Mouse (Mus musculus): ENCODE results near the gene D630039A03Rik. TPM values are rescaled to one million over a fixed set of nuclear protein-coding genes. Genes with fewer than 3 reads are reported as not detected.
"Not testable (repeated sequence)": the region's sequence is repeated elsewhere in the genome, so short reads cannot be mapped to it uniquely, and the experiment has no call there.

Gene D630039A03Rik
- total and polyA plus RNA-seq, 3 experiments: 0.22 TPM; not detected in 2

DNA sequence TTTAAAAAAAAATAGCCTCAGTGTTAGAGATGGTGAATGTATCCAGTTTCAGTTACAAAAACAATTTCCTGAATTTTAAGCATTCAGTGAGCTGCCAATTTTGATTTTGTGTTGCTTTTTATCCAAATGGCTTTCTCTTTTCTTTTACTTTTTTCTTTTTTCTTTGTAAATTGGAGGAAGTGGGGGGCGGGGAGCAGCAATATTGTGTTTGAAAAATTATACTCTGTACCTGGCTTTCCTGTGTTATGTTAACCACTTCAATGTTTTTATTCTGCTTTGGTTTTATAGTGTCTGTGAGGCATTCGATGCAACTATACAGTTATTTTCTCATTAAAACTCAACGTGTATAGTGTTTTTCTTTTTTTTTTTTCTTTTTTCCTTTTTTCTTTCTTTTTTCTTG, 19.5 kb downstream of the D630039A03Rik start:
- DNase-seq (ENCODE audit: low spot score) (no peak), ATAC-seq (ENCODE audit: extremely low read depth, insufficient number of reproducible peaks, low FRiP score, poor library complexity, severe bottlenecking) (no peak)
- Histone ChIP-seq H3K36me3 (replicated peaks) (no peaks in the 10 kb centered on the region), H3K4me1 (ENCODE audit: insufficient read depth, low read depth, low read length) (no peaks in the 10 kb centered on the region), H3K27me3 (ENCODE audit: insufficient read depth, low read length) (no peaks in the 10 kb centered on the region), H3K9me3 (replicated peaks) (peaks cover 28% of the 10 kb centered on the region), H3K4me3 (ENCODE audit: low read depth, low read length) (no peak overlapping the region)
- no peak for TF ChIP-seq GATA1 (IDR thresholded peaks at IDR 0.05; ENCODE audit: borderline replicate concordance, low read length)
- TF ChIP-seq TAL1 (conservative IDR thresholded peaks at IDR 0.05; ENCODE audit: low read depth, low read length): no peak
- no peak for TF ChIP-seq CTCF (IDR thresholded peaks at IDR 0.05; ENCODE audit: low read depth, low read length)
- no peak for TF ChIP-seq POLR2AphosphoS5 (IDR thresholded peaks at IDR 0.05; ENCODE audit: insufficient replicate concordance, low read depth, low read length)
- no peak for TF ChIP-seq GATA2 (IDR thresholded peaks at IDR 0.05; ENCODE audit: borderline replicate concordance, low read depth, low read length)

DNA sequence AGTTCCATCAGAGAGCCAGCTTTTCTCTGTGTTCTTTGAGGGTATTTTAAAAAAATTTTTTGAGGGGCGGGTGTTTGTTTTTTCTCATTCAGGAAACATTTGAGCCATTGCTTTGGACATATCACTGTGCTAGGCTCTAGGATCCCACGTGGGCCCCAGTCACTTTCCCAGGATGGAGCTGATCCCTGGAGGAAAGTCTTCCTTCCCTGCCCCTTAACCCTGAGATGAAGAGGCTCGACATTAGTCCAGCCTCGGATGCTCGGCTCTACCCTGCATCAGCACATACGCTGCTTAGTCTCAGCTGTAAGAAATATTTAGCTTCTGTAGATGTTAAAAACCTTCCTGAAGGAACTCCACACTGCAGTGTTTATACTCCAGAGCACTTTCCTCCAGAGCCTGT, 20.2 kb downstream of the D630039A03Rik start:
- Histone ChIP-seq H3K27me3 (ENCODE audit: insufficient read depth, low read length) (no peaks in the 10 kb centered on the region), H3K9me3 (replicated peaks) (peaks cover 31% of the 10 kb centered on the region), H3K4me1 (ENCODE audit: insufficient read depth, low read depth, low read length) (no peaks in the 10 kb centered on the region), H3K4me3 (ENCODE audit: low read depth, low read length) (no peak overlapping the region), H3K36me3 (replicated peaks) (no peaks in the 10 kb centered on the region)
- no peak for DNase-seq (ENCODE audit: low spot score)
- no peak for ATAC-seq (ENCODE audit: extremely low read depth, insufficient number of reproducible peaks, low FRiP score, poor library complexity, severe bottlenecking)
- TF ChIP-seq TAL1 (conservative IDR thresholded peaks at IDR 0.05; ENCODE audit: low read depth, low read length) (no peak), GATA2 (IDR thresholded peaks at IDR 0.05; ENCODE audit: borderline replicate concordance, low read depth, low read length) (no peak)

DNA sequence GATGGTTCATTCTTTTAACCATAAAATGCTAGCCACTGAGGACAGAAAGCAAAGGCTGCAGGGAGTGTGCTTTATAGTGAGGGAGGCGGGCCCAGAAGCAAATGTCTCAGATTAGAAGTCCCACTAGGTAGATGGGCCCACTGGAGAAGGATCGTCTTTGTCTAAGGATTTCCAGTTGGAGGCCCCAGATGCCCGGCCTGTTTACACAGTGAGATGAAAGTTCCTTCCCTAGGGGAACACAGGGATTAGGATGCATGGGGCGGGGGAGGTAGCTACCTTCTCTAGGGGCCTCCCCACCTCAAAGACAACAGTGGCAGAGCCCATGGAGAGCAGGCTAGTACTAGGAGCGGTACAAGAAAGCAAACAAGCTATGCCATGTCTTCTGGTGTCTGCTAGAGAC, 21.0 kb downstream of the D630039A03Rik start:
- DNase-seq (ENCODE audit: low spot score) (no peak), ATAC-seq (ENCODE audit: extremely low read depth, insufficient number of reproducible peaks, low FRiP score, poor library complexity, severe bottlenecking) (no peak)
- no peaks in the 10 kb centered on the region for H3K4me1 ChIP-seq (ENCODE audit: insufficient read depth, low read depth, low read length)

DNA sequence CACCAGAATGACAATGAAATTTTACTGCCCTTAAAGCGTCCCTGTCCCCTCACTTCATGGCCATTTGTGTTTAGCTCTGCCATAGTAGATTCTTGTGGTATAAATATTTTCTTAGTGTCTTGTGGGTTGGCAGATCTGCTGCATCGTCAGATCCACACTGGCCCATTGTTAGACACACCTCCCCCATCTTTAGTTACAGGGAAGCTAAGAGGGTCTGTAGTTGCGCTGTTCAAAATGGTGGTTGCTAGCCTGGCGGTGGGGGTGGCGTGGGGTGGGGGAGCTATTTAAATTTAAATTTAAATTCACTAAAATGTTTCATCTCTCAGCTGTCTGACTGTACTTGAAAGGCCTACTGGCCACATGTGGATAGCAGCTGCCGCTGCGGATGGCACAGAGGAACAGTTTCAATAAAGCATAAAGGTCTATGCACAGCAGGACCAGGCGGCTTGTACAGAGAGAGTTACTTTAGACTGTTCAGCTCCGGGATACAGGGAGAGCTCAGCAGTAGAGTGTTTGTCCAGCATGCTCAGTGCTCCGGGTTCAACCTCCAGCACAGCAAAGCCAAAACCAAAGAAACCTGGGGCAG, 24.0 kb downstream of the D630039A03Rik start:
- Histone ChIP-seq H3K4me1 (ENCODE audit: insufficient read depth, low read depth, low read length) (no peaks in the 10 kb centered on the region), H3K36me3 (replicated peaks) (no peaks in the 10 kb centered on the region), H3K27me3 (ENCODE audit: insufficient read depth, low read length) (no peaks in the 10 kb centered on the region), H3K4me3 (ENCODE audit: low read depth, low read length) (no peak overlapping the region), H3K9me3 (replicated peaks) (peaks cover 33% of the 10 kb centered on the region)
- no peak for ATAC-seq (ENCODE audit: extremely low read depth, insufficient number of reproducible peaks, low FRiP score, poor library complexity, severe bottlenecking)
- TF ChIP-seq TAL1 (conservative IDR thresholded peaks at IDR 0.05; ENCODE audit: low read depth, low read length): no peak
- TF ChIP-seq CTCF (IDR thresholded peaks at IDR 0.05; ENCODE audit: low read depth, low read length): no peak
- TF ChIP-seq POLR2AphosphoS5 (IDR thresholded peaks at IDR 0.05; ENCODE audit: insufficient replicate concordance, low read depth, low read length): no peak
- no peak for TF ChIP-seq GATA1 (IDR thresholded peaks at IDR 0.05; ENCODE audit: borderline replicate concordance, low read length)
- no peak for TF ChIP-seq GATA2 (IDR thresholded peaks at IDR 0.05; ENCODE audit: borderline replicate concordance, low read depth, low read length)
- DNase-seq (ENCODE audit: low spot score): no peak

More for the DNA sequence above, 21.0 kb downstream of the D630039A03Rik start:
- H3K9me3 ChIP-seq (replicated peaks): peaks cover 32% of the 10 kb centered on the region
- H3K36me3 ChIP-seq (replicated peaks): no peaks in the 10 kb centered on the region
- no peaks in the 10 kb centered on the region for H3K27me3 ChIP-seq (ENCODE audit: insufficient read depth, low read length)
- no peak overlapping the region for H3K4me3 ChIP-seq (ENCODE audit: low read depth, low read length)
- TF ChIP-seq TAL1 (conservative IDR thresholded peaks at IDR 0.05; ENCODE audit: low read depth, low read length) (no peak), POLR2AphosphoS5 (IDR thresholded peaks at IDR 0.05; ENCODE audit: insufficient replicate concordance, low read depth, low read length) (no peak), GATA1 (IDR thresholded peaks at IDR 0.05; ENCODE audit: borderline replicate concordance, low read length) (no peak), GATA2 (IDR thresholded peaks at IDR 0.05; ENCODE audit: borderline replicate concordance, low read depth, low read length) (no peak), CTCF (IDR thresholded peaks at IDR 0.05; ENCODE audit: low read depth, low read length) (no peak)

DNA sequence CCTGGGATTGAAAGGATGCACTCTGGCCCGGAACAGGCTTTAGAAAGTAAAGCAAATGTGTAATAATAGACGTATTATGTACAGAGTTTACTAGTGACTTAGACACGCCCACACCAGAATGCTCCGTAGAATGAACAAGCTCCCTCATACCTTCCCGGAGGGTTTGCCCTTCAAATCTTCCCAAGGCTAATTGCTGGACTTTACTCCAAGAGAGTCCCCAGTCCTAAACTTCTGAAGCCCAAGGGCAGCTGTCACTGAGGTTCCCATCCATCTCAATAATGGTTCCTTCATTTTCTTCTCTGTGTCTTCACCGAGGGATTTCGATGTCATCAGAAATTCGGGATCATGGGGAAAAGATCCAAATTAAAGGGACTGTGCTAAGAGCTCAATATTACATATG, 26.3 kb downstream of the D630039A03Rik start:
- ATAC-seq (ENCODE audit: extremely low read depth, insufficient number of reproducible peaks, low FRiP score, poor library complexity, severe bottlenecking) (no peak), DNase-seq (ENCODE audit: low spot score) (no peak)
- Histone ChIP-seq H3K4me1 (ENCODE audit: insufficient read depth, low read depth, low read length) (no peaks in the 10 kb centered on the region), H3K4me3 (ENCODE audit: low read depth, low read length) (no peak overlapping the region), H3K27me3 (ENCODE audit: insufficient read depth, low read length) (no peaks in the 10 kb centered on the region), H3K9me3 (replicated peaks) (peaks cover 25% of the 10 kb centered on the region), H3K36me3 (replicated peaks) (no peaks in the 10 kb centered on the region)
- TF ChIP-seq POLR2AphosphoS5 (IDR thresholded peaks at IDR 0.05; ENCODE audit: insufficient replicate concordance, low read depth, low read length) (no peak), GATA1 (IDR thresholded peaks at IDR 0.05; ENCODE audit: borderline replicate concordance, low read length) (no peak), TAL1 (conservative IDR thresholded peaks at IDR 0.05; ENCODE audit: low read depth, low read length) (no peak), CTCF (IDR thresholded peaks at IDR 0.05; ENCODE audit: low read depth, low read length) (no peak), GATA2 (IDR thresholded peaks at IDR 0.05; ENCODE audit: borderline replicate concordance, low read depth, low read length) (no peak)

DNA sequence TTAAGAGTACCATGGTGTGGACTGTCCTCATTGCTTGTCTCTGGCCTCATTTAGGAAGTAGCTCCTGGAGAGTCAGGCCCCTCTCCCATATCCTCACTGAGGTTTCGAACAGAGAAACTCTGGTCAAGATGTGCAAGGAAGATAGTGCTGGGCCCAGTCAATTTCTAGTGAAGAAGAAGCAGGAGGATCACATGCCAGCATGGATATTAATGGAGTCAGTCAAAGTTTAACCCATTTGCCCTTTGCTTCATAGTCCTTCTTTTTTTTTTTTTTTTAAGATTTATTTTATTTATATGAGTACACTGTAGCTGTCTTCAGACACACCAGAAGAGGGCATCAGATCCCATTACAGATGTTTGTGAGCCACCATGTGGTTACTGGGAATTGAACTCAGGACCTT, 27.1 kb downstream of the D630039A03Rik start:
- H3K4me1 ChIP-seq (ENCODE audit: insufficient read depth, low read depth, low read length); DNase-seq (ENCODE audit: low spot score); ATAC-seq (ENCODE audit: extremely low read depth, insufficient number of reproducible peaks, low FRiP score, poor library complexity, severe bottlenecking); H3K36me3 ChIP-seq (replicated peaks); H3K4me3 ChIP-seq (ENCODE audit: low read depth, low read length); H3K27me3 ChIP-seq (ENCODE audit: insufficient read depth, low read length): not testable (repeated sequence)
- H3K9me3 ChIP-seq (replicated peaks): peaks cover 31% of the 10 kb centered on the region

DNA sequence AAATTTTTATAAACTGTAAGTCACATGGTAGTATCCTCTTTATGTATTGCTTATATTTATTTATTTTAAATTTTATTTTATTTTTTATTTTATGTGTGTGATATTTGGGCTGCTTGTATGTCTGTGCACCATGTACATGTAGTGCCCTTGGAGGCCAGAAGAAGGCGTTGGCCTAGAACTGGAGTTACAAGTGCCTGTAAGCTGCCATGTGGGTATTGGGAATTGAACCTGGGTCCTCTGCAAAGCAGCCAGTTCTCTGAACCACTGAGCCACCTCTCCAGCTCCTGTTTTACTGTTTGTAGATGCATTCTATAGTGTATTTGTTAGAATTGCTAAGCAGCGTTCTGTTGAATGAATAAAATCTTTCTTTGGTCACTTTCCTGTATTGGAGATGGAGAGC, 27.9 kb downstream of the D630039A03Rik start:
- Histone ChIP-seq H3K4me3 (ENCODE audit: low read depth, low read length) (no peak overlapping the region), H3K9me3 (replicated peaks) (peaks cover 33% of the 10 kb centered on the region), H3K36me3 (replicated peaks) (no peaks in the 10 kb centered on the region), H3K27me3 (ENCODE audit: insufficient read depth, low read length) (no peaks in the 10 kb centered on the region), H3K4me1 (ENCODE audit: insufficient read depth, low read depth, low read length) (no peaks in the 10 kb centered on the region)
- ATAC-seq (ENCODE audit: extremely low read depth, insufficient number of reproducible peaks, low FRiP score, poor library complexity, severe bottlenecking) (no peak), DNase-seq (ENCODE audit: low spot score) (no peak)
- no peak for TF ChIP-seq CTCF (IDR thresholded peaks at IDR 0.05; ENCODE audit: low read depth, low read length)
- no peak for TF ChIP-seq POLR2AphosphoS5 (IDR thresholded peaks at IDR 0.05; ENCODE audit: insufficient replicate concordance, low read depth, low read length)
- no peak for TF ChIP-seq TAL1 (conservative IDR thresholded peaks at IDR 0.05; ENCODE audit: low read depth, low read length)
- no peak for TF ChIP-seq GATA1 (IDR thresholded peaks at IDR 0.05; ENCODE audit: borderline replicate concordance, low read length)
- TF ChIP-seq GATA2 (IDR thresholded peaks at IDR 0.05; ENCODE audit: borderline replicate concordance, low read depth, low read length): no peak
